Mouse (Mus musculus) embryonic fibroblast, embryonic 13.5 days (primary cell): ENCODE measurements around the gene Adk. TPM values are rescaled to one million over a fixed set of nuclear protein-coding genes. Genes with fewer than 3 reads are reported as not detected.
A peak's percentile ranks its signal among the peaks of the same experiment; 100 is the strongest.

Source experiments
- H3K27ac ChIP-seq: 2 replicates; pipeline ENCODE4 v1.5.1; 2012; ENCODE audit warnings: low read length, control low read depth, inconsistent platforms; ENCODE audit not compliant: insufficient read depth
- H3K4me1 ChIP-seq: 2 replicates; pipeline ENCODE4 v1.6.1; 2011; ENCODE audit warnings: low read length; ENCODE audit not compliant: control insufficient read depth, insufficient read depth
- H3K4me3 ChIP-seq: 2 replicates; pipeline ENCODE4 v1.5.1; 2011; ENCODE audit warnings: mild to moderate bottlenecking, control low read depth, low read length; ENCODE audit not compliant: insufficient read depth
- CTCF ChIP-seq: IDR thresholded peaks from 2 replicates; pipeline ENCODE4 v1.5.1; 2011; ENCODE audit warnings: mild to moderate bottlenecking, control low read depth, low read length, moderate library complexity, borderline replicate concordance; ENCODE audit not compliant: insufficient read depth
- POLR2A ChIP-seq: IDR thresholded peaks from 2 replicates; pipeline ENCODE4 v1.6.1; 2011; ENCODE audit warnings: low read depth, mild to moderate bottlenecking, control low read depth, low read length, moderate library complexity
- polyA plus RNA-seq: library from polyadenylated mRNA; stranded (reverse); fragments of >200 nt; gene quantifications from 2 replicates; pipeline ENCODE4 v1.2.4, GENCODE M21; 2011; ENCODE audit warnings: low read depth; ENCODE audit not compliant: missing spikeins, insufficient read length

Adk gene
- polyA plus RNA-seq, 1 experiment: 117 TPM

GRCm38 (mm10) chr14:21034791-21035190 is 17.6 kb upstream of the Adk start:
- Histone ChIP-seq H3K4me3 (no peak overlapping the region), H3K4me1 (peaks cover 2% of the 10 kb centered on the region; the same call in 1 of the 2 replicates), H3K27ac (no peak overlapping the region)
- TF ChIP-seq CTCF: no peak
- TF ChIP-seq POLR2A: no peak

GRCm38 (mm10) chr14:21039077-21039476 is 13.3 kb upstream of the Adk start:
- no peak overlapping the region for H3K27ac ChIP-seq
- H3K4me3 ChIP-seq: no peak overlapping the region
- no peaks in the 10 kb centered on the region for H3K4me1 ChIP-seq
- no peak for TF ChIP-seq CTCF
- no peak for TF ChIP-seq POLR2A

GRCm38 (mm10) chr14:21039623-21040022 is 12.8 kb upstream of the Adk start:
- Histone ChIP-seq H3K27ac (no peak overlapping the region), H3K4me3 (no peak overlapping the region), H3K4me1 (no peaks in the 10 kb centered on the region)
- no peak for TF ChIP-seq POLR2A
- no peak for TF ChIP-seq CTCF

- Histone ChIP-seq H3K27ac (no peak overlapping the region), H3K4me3 (no peak overlapping the region)
Measured at GRCm38 (mm10) chr14:21047840-21048239, 4.5 kb upstream of the Adk start.

GRCm38 (mm10) chr14:21048879-21049278 is 3.5 kb upstream of the Adk start:
- TF ChIP-seq POLR2A: no peak
- no peak for TF ChIP-seq CTCF
- Histone ChIP-seq H3K4me1 (0 out of 2 replicates have a peak, but pooled peaks cover 2% of the 10 kb centered on the region), H3K27ac (no peak overlapping the region), H3K4me3 (no peak overlapping the region)

More at GRCm38 (mm10) chr14:21047840-21048239, 4.5 kb upstream of the Adk start:
- 0 out of 2 replicates have a peak, but pooled peaks cover 2% of the 10 kb centered on the region for H3K4me1 ChIP-seq
- TF ChIP-seq POLR2A: no peak
- TF ChIP-seq CTCF: no peak

- Histone ChIP-seq H3K27ac (no peak overlapping the region), H3K4me3 (peak overlapping the region; percentile 99), H3K4me1 (0 out of 2 replicates have a peak, but pooled peaks cover 2% of the 10 kb centered on the region)
- TF ChIP-seq POLR2A (no peak), CTCF (no peak)
Measured at GRCm38 (mm10) chr14:21050734-21051133, 1.6 kb upstream of the Adk start.

- H3K27ac ChIP-seq: peak overlapping the region; percentile 86; the same call in 1 of the 2 replicates
- TF ChIP-seq CTCF (no peak), POLR2A (no peak)
- 0 out of 2 replicates have a peak, but pooled peaks cover 2% of the 10 kb centered on the region for H3K4me1 ChIP-seq
- H3K4me3 ChIP-seq: peak overlapping the region; percentile 99
Measured at GRCm38 (mm10) chr14:21051380-21052111, 828 bp upstream of the Adk start.

GRCm38 (mm10) chr14:21052781-21053130 is 382 bp downstream of the Adk start:
- H3K27ac ChIP-seq: peak overlapping the region; percentile 45
- H3K4me3 ChIP-seq: peak overlapping the region; percentile 83
- 0 out of 2 replicates have a peak, but pooled peaks cover 2% of the 10 kb centered on the region for H3K4me1 ChIP-seq
- no peak for TF ChIP-seq POLR2A

GRCm38 (mm10) chr14:21053151-21053550 is 777 bp downstream of the Adk start:
- Histone ChIP-seq H3K4me3 (peak overlapping the region; percentile 83), H3K27ac (peak overlapping the region; percentile 45), H3K4me1 (0 out of 2 replicates have a peak, but pooled peaks cover 2% of the 10 kb centered on the region)
- no peak for TF ChIP-seq POLR2A
- TF ChIP-seq CTCF: no peak

GRCm38 (mm10) chr14:21053586-21053985 is 1.2 kb downstream of the Adk start:
- Histone ChIP-seq H3K27ac (no peak overlapping the region), H3K4me3 (peak overlapping the region; percentile 83), H3K4me1 (0 out of 2 replicates have a peak, but pooled peaks cover 2% of the 10 kb centered on the region)
- TF ChIP-seq POLR2A (no peak), CTCF (no peak)
